Mouse (Mus musculus): ENCODE data around the gene Commd9. TPM values are rescaled to one million over a fixed set of nuclear protein-coding genes. Genes with fewer than 3 reads are reported as not detected.
A peak's percentile ranks its signal among the peaks of the same experiment; 100 is the strongest.

The Commd9 gene
- polyA plus RNA-seq, 1 experiment from 2014 or later, result 73.1 TPM

- Histone ChIP-seq H3K27ac (no peak overlapping the region), H3K36me3 (ENCODE audit: insufficient read depth, low read length) (no peaks in the 10 kb centered on the region), H3K27me3 (ENCODE audit: insufficient read depth, low read length) (no peaks in the 10 kb centered on the region), H3K4me2 (ENCODE audit: low read length) (no peak overlapping the region), H3K4me1 (replicated peaks; ENCODE audit: insufficient read depth, low read length) (no peaks in the 10 kb centered on the region), H3K9ac (ENCODE audit: low read depth, low read length) (no peak overlapping the region), H3K9me3 (replicated peaks; ENCODE audit: low read length) (no peaks in the 10 kb centered on the region), H3K4me3 (replicated peaks; ENCODE audit: low read depth, low read length) (no peak overlapping the region)
- ATAC-seq (replicated peaks; ENCODE audit: low FRiP score, low read depth), result no peak
- no peak for DNase-seq (ENCODE audit: low spot score)
- 62% methylated on average over 10 of the region's 10 CpGs for WGBS
- TF ChIP-seq CTCF (IDR thresholded peaks at IDR 0.05; ENCODE audit: low read depth), result no peak
Measured at GRCm38 (mm10) chr2:101907386-101908022, 21.5 kb downstream of the Commd9 start.

GRCm38 (mm10) chr2:101908773-101909172 is 22.7 kb downstream of the Commd9 start:
- Histone ChIP-seq H3K36me3 (ENCODE audit: insufficient read depth, low read length) (no peaks in the 10 kb centered on the region), H3K9ac (ENCODE audit: low read depth, low read length) (no peak overlapping the region), H3K4me1 (replicated peaks; ENCODE audit: insufficient read depth, low read length) (no peaks in the 10 kb centered on the region), H3K27me3 (ENCODE audit: insufficient read depth, low read length) (no peaks in the 10 kb centered on the region), H3K9me3 (replicated peaks; ENCODE audit: low read length) (no peaks in the 10 kb centered on the region), H3K27ac (no peak overlapping the region), H3K4me3 (replicated peaks; ENCODE audit: low read depth, low read length) (no peak overlapping the region), H3K4me2 (ENCODE audit: low read length) (no peak overlapping the region)
- TF ChIP-seq CTCF (IDR thresholded peaks at IDR 0.05; ENCODE audit: low read depth), result no peak
- ATAC-seq (replicated peaks; ENCODE audit: low FRiP score, low read depth) (no peak), DNase-seq (ENCODE audit: low spot score) (no peak)
- WGBS, result 77% methylated on average over 13 of the region's 13 CpGs

- Histone ChIP-seq H3K27ac (no peak overlapping the region), H3K4me2 (ENCODE audit: low read length) (no peak overlapping the region), H3K9ac (ENCODE audit: low read depth, low read length) (no peak overlapping the region), H3K9me3 (replicated peaks; ENCODE audit: low read length) (no peaks in the 10 kb centered on the region), H3K4me3 (replicated peaks; ENCODE audit: low read depth, low read length) (no peak overlapping the region), H3K4me1 (replicated peaks; ENCODE audit: insufficient read depth, low read length) (no peaks in the 10 kb centered on the region), H3K36me3 (ENCODE audit: insufficient read depth, low read length) (no peaks in the 10 kb centered on the region), H3K27me3 (ENCODE audit: insufficient read depth, low read length) (no peaks in the 10 kb centered on the region)
- TF ChIP-seq CTCF (IDR thresholded peaks at IDR 0.05; ENCODE audit: low read depth), result no peak
- DNase-seq (ENCODE audit: low spot score) (no peak), ATAC-seq (replicated peaks; ENCODE audit: low FRiP score, low read depth) (no peak)
- WGBS, result 92% methylated on average over 15 of the region's 15 CpGs
Measured at GRCm38 (mm10) chr2:101909326-101910080, 23.5 kb downstream of the Commd9 start.

DNA sequence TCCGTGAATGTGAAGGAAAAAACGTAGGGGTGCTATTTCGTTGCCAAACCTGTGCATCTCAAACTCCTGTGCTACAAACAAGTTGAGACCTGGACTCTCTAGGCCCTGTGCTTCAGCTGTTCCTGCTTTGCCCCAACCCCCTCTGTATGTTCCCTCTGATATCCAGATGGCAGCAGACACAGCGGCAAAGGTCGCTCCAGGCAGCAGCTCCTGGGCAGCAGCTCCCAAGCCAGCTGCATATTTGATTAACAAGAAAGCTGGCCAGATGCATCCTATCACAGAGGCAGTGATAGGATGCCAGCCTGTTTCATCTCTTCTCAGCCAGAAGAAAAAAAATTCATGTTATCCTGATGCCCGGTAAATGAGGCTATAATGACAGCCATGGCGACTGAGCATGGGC is 32.5 kb downstream of the Commd9 start:
- DNase-seq (ENCODE audit: low spot score), result no peak
- ATAC-seq (replicated peaks; ENCODE audit: low FRiP score, low read depth), result no peak
- H3K4me2 ChIP-seq (ENCODE audit: low read length), result no peak overlapping the region
- TF ChIP-seq CTCF (IDR thresholded peaks at IDR 0.05; ENCODE audit: low read depth), result no peak
- no peaks in the 10 kb centered on the region for H3K36me3 ChIP-seq (ENCODE audit: insufficient read depth, low read length)
- WGBS, result 73% methylated on average over 7 of the region's 7 CpGs
- no peak overlapping the region for H3K27ac ChIP-seq
- H3K9me3 ChIP-seq (replicated peaks; ENCODE audit: low read length), result no peaks in the 10 kb centered on the region
- H3K4me1 ChIP-seq (replicated peaks; ENCODE audit: insufficient read depth, low read length), result no peaks in the 10 kb centered on the region
- no peak overlapping the region for H3K4me3 ChIP-seq (replicated peaks; ENCODE audit: low read depth, low read length)
- H3K9ac ChIP-seq (ENCODE audit: low read depth, low read length), result no peak overlapping the region
- no peaks in the 10 kb centered on the region for H3K27me3 ChIP-seq (ENCODE audit: insufficient read depth, low read length)

DNA sequence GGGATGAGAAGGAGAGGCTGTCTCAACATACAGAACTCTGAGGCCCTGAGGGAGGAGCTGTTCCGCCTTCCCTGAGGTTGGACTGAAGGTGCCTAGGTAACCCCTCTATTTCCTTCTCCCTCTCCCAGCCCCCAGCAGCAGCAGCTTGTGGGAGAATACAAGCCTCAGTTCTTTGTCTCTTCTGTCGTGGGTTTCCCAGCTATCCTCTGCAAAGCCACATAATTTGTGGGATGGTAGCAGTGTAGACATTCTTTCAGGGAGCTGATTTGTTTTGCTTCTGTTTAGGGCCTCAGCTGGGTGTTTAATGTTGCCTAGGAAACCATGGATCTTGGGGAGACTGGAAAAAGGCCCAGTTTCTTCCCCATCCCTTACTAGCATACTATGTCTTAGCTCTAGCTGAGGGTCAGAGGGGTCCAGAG is 34.1 kb downstream of the Commd9 start:
- Histone ChIP-seq H3K9ac (ENCODE audit: low read depth, low read length) (no peak overlapping the region), H3K4me2 (ENCODE audit: low read length) (no peak overlapping the region), H3K27me3 (ENCODE audit: insufficient read depth, low read length) (no peaks in the 10 kb centered on the region), H3K9me3 (replicated peaks; ENCODE audit: low read length) (no peaks in the 10 kb centered on the region), H3K36me3 (ENCODE audit: insufficient read depth, low read length) (no peaks in the 10 kb centered on the region), H3K4me1 (replicated peaks; ENCODE audit: insufficient read depth, low read length) (no peaks in the 10 kb centered on the region), H3K27ac (no peak overlapping the region), H3K4me3 (replicated peaks; ENCODE audit: low read depth, low read length) (no peak overlapping the region)
- WGBS, result 53% methylated on average over 2 of the region's 2 CpGs
- DNase-seq (ENCODE audit: low spot score) (no peak), ATAC-seq (replicated peaks; ENCODE audit: low FRiP score, low read depth) (no peak)
- TF ChIP-seq CTCF (IDR thresholded peaks at IDR 0.05; ENCODE audit: low read depth), result peak; percentile 21; the same call in 1 of the 2 replicates

DNA sequence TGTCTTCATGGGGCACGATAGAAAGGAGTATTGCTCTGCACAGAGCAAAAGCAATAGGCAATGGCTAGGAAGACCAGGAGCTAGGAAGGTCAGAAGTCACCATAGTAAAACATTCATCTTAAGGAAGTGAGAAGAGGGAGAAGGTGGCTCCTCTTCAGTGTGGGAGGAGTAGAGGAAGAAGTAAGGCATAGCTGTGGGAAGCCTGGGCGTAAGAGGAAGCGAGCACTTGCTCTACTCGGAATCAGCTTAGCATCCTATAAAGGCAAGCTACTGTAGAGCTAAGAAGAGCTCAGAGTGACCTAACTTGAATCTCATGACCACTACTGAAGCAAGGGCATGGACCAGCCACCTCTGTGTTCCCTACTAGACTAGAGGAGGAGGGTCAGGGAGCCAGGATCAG is 36.3 kb downstream of the Commd9 start:
- no peaks in the 10 kb centered on the region for H3K27me3 ChIP-seq (ENCODE audit: insufficient read depth, low read length)
- no peaks in the 10 kb centered on the region for H3K4me1 ChIP-seq (replicated peaks; ENCODE audit: insufficient read depth, low read length)
- no peaks in the 10 kb centered on the region for H3K9me3 ChIP-seq (replicated peaks; ENCODE audit: low read length)
- ATAC-seq (replicated peaks; ENCODE audit: low FRiP score, low read depth) (no peak), DNase-seq (ENCODE audit: low spot score) (no peak)
- no peak overlapping the region for H3K9ac ChIP-seq (ENCODE audit: low read depth, low read length)
- TF ChIP-seq CTCF (IDR thresholded peaks at IDR 0.05; ENCODE audit: low read depth), result no peak
- H3K36me3 ChIP-seq (ENCODE audit: insufficient read depth, low read length), result no peaks in the 10 kb centered on the region
- no peak overlapping the region for H3K4me3 ChIP-seq (replicated peaks; ENCODE audit: low read depth, low read length)
- H3K4me2 ChIP-seq (ENCODE audit: low read length), result no peak overlapping the region
- 97% methylated on average over 4 of the region's 4 CpGs for WGBS
- no peak overlapping the region for H3K27ac ChIP-seq

Measured in kidney, postnatal 0 days (tissue).